Mouse (Mus musculus) embryonic fibroblast, embryonic 13.5 days (primary cell): ENCODE measurements around the gene Rcc1.

ENCODE experiments used
- CTCF ChIP-seq: IDR thresholded peaks from 2 replicates; pipeline ENCODE4 v1.5.1; 2011; ENCODE audit warnings: mild to moderate bottlenecking, control low read depth, low read length, moderate library complexity, borderline replicate concordance; ENCODE audit not compliant: insufficient read depth
- POLR2A ChIP-seq: IDR thresholded peaks from 2 replicates; pipeline ENCODE4 v1.6.1; 2011; ENCODE audit warnings: low read depth, mild to moderate bottlenecking, control low read depth, low read length, moderate library complexity

- no peak for TF ChIP-seq POLR2A
- no peak for TF ChIP-seq CTCF
Observed at GRCm38 (mm10) chr4:132369953-132370750, 16.7 kb upstream of the Rcc1 start.
